ENCODE assay signal across 35 mouse cellular contexts in the genomic region with DNA sequence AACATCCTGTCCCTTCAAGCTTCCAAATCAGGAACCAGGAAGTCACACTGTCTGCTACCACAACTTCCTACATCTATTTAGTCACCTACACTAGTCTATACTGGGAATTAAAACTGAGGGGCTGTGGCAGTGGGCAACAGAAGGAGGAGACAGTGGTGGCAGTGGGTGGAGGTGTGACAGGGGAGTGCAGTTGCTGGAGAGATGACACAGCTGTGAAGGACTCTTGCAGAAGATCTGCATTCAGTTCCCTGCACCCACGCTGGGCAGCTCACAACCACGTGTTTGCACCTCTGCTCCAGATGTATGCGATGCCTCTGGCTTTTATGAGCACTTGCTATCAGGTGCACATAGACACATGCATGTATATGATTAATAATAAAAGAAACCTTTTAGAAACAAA. TPM values are rescaled to one million over a fixed set of nuclear protein-coding genes. Genes with fewer than 3 reads are reported as not detected.
DNase-seq lines count a peak whose midpoint lies in the region; ATAC-seq lines count a peak whose summit lies in the region.
"Had no signal": no experiment of that assay in that cellular context is flagged by ENCODE, and none has a peak within 500 bp of the region (broad histone marks: within the 10 kb centered on the region; RNA-seq: fewer than 3 reads in every experiment).

No protein-coding gene starts in this region.

- H3K27ac ChIP-seq in kidney, embryonic 14.5 days (ENCODE audit: low read depth, low read length), result no peak overlapping the region
- H3K27ac ChIP-seq: embryonic facial prominence, embryonic 12.5 days; embryonic facial prominence, embryonic 15.5 days; gastrocnemius, adult 2 months; heart, adult 2 months; heart, embryonic 10.5 days; heart, embryonic 13.5 days; hindbrain, embryonic 14.5 days; hindbrain, postnatal 0 days had no signal

- H3K27me3 ChIP-seq in megakaryocyte, embryonic 14.5 days (replicated peaks), result peaks cover 23% of the 10 kb centered on the region
- H3K27me3 ChIP-seq in kidney, embryonic 14.5 days (ENCODE audit: control insufficient read depth, insufficient read depth, low read length), result no peaks in the 10 kb centered on the region
- H3K27me3 ChIP-seq: embryonic facial prominence, embryonic 12.5 days; embryonic facial prominence, embryonic 15.5 days had no signal

- H3K36me3 ChIP-seq in megakaryocyte, embryonic 14.5 days (replicated peaks; ENCODE audit: low read length), result no peaks in the 10 kb centered on the region
- no peaks in the 10 kb centered on the region for H3K36me3 ChIP-seq in kidney, embryonic 14.5 days (ENCODE audit: control insufficient read depth, insufficient read depth, low read length)
- H3K36me3 ChIP-seq: embryonic facial prominence, embryonic 12.5 days; embryonic facial prominence, embryonic 15.5 days; heart, embryonic 10.5 days; heart, embryonic 13.5 days had no signal

- WGBS in kidney, embryonic 14.5 days, result 96% methylated on average over 3 of the region's 3 CpGs

- H3K9ac ChIP-seq in kidney, embryonic 14.5 days (ENCODE audit: low read depth, low read length), result no peak overlapping the region
- H3K9ac ChIP-seq: embryonic facial prominence, embryonic 12.5 days; embryonic facial prominence, embryonic 15.5 days; forebrain, postnatal 0 days; heart, embryonic 13.5 days; hindbrain, embryonic 14.5 days had no signal

- 0 out of 2 replicates have a peak, but pooled peaks have one; percentile 24 for ATAC-seq in granulocyte monocyte progenitor cell, adult 5-6 weeks (replicated peaks; ENCODE audit: poor library complexity, severe bottlenecking)
- no peak for ATAC-seq in kidney, embryonic 14.5 days (ENCODE audit: low FRiP score, low TSS enrichment)
- ATAC-seq: CD4-positive, CD25-positive, alpha-beta regulatory T cell, adult 4 months; forebrain, embryonic 14.5 days; forebrain, postnatal 0 days; hindbrain, postnatal 0 days had no signal

- peaks cover 21% of the 10 kb centered on the region for H3K4me1 ChIP-seq in megakaryocyte, embryonic 14.5 days
- no peaks in the 10 kb centered on the region for H3K4me1 ChIP-seq in kidney, embryonic 14.5 days (ENCODE audit: control insufficient read depth, insufficient read depth, low read length)
- H3K4me1 ChIP-seq: embryonic facial prominence, embryonic 12.5 days; embryonic facial prominence, embryonic 15.5 days had no signal

- no peak overlapping the region for H3K4me2 ChIP-seq in kidney, embryonic 14.5 days (replicated peaks; ENCODE audit: low read depth, low read length)
- H3K4me2 ChIP-seq: embryonic facial prominence, embryonic 12.5 days; embryonic facial prominence, embryonic 15.5 days; heart, embryonic 13.5 days; hindbrain, embryonic 14.5 days had no signal

- H3K4me3 ChIP-seq in megakaryocyte, embryonic 14.5 days (replicated peaks), result peak overlapping the region; percentile 54
- H3K4me3 ChIP-seq in kidney, embryonic 14.5 days (ENCODE audit: low read length), result no peak overlapping the region
- H3K4me3 ChIP-seq: embryonic facial prominence, embryonic 12.5 days; embryonic facial prominence, embryonic 15.5 days; gastrocnemius, adult 2 months; heart, adult 2 months; heart, embryonic 10.5 days; heart, embryonic 13.5 days had no signal

- peak; percentile 12 to 21 for DNase-seq in right cerebral cortex, adult 2 months (ENCODE audit: low spot score in 2 of 2)
- no peak for DNase-seq in right cerebral cortex, postnatal 14 days
- no peak for DNase-seq in heart, adult 11 months
- DNase-seq in kidney, adult 18-20 months, result no peak
- DNase-seq: adrenal gland, adult 2 months; adrenal gland, postnatal 14 days; cerebellum, adult 18-20 months; cerebellum, adult 9-10 months; cerebellum, postnatal 25 days; forebrain, postnatal 0 days; gastrocnemius, adult 2 months; gastrocnemius, postnatal 14 days; heart, adult 2 months; heart, postnatal 14 days; heart, postnatal 4 days had no signal

- H3K9me3 ChIP-seq in megakaryocyte, embryonic 14.5 days, result no peaks in the 10 kb centered on the region
- H3K9me3 ChIP-seq in kidney, embryonic 14.5 days (ENCODE audit: control insufficient read depth, low read length), result no peaks in the 10 kb centered on the region
- H3K9me3 ChIP-seq: embryonic facial prominence, embryonic 12.5 days; embryonic facial prominence, embryonic 15.5 days; heart, embryonic 10.5 days; heart, embryonic 13.5 days had no signal

RNA-seq across cellular contexts. Expression of a gene that starts 4.9 kb away (rescaled TPM):
- total RNA-seq in granulocyte monocyte progenitor cell, adult 5-6 weeks (2014; fragmentation: Nextera tagmentation), result 2.1 TPM in 1 of 2 replicates, not detected in the other
- 15.2 and 26.9 TPM in 2 replicates for total RNA-seq in granulocyte monocyte progenitor cell, adult 5-6 weeks (2017)
- polyA plus RNA-seq in megakaryocyte, embryonic 14.5 days (2012; ENCODE audit: insufficient read depth, low replicate concordance), result 1.7 TPM in 1 of 2 replicates, not detected in the other
- 1.8 TPM in 1 of 2 replicates, not detected in the other for polyA plus RNA-seq in kidney, embryonic 14.5 days (2014; fragmentation: Nextera tagmentation; extraction: Ambion mirVana)
- total RNA-seq: adrenal gland, postnatal 14 days; forebrain, postnatal 0 days; gastrocnemius, adult 2 months; gastrocnemius, postnatal 14 days; heart, adult 2 months; heart, postnatal 14 days; heart, postnatal 4 days; hindbrain, postnatal 0 days; MEL had no signal
- polyA plus RNA-seq: C2C12; forebrain, embryonic 11.5 days; heart, embryonic 10.5 days had no signal

RNA-seq across cellular contexts. Expression of a gene that starts 8.4 kb away (rescaled TPM):
- 5.5 and 6.5 TPM in 2 replicates for total RNA-seq in granulocyte monocyte progenitor cell, adult 5-6 weeks (2014; fragmentation: Nextera tagmentation)
- 78.6 and 86.4 TPM in 2 replicates for total RNA-seq in granulocyte monocyte progenitor cell, adult 5-6 weeks (2017)
- polyA plus RNA-seq in megakaryocyte, embryonic 14.5 days (2012; ENCODE audit: insufficient read depth, low replicate concordance), result 7.9 TPM in 1 of 2 replicates, not detected in the other
- polyA plus RNA-seq in kidney, embryonic 14.5 days (2014; fragmentation: Nextera tagmentation; extraction: Ambion mirVana), result 0.49 and 0.97 TPM in 2 replicates
- total RNA-seq: adrenal gland, postnatal 14 days; gastrocnemius, adult 2 months; gastrocnemius, postnatal 14 days; gastrocnemius, postnatal 4 days; heart, adult 2 months; heart, postnatal 14 days; MEL had no signal
- polyA plus RNA-seq: C2C12; CD4-positive, CD25-positive, alpha-beta regulatory T cell, adult 4 months had no signal

RNA-seq across cellular contexts. Expression of a gene that starts 12.1 kb away (rescaled TPM):
- total RNA-seq in granulocyte monocyte progenitor cell, adult 5-6 weeks (2014; fragmentation: Nextera tagmentation), result not detected in 2 replicates
- not detected in 2 replicates for total RNA-seq in granulocyte monocyte progenitor cell, adult 5-6 weeks (2017)
- not detected in 2 replicates for polyA plus RNA-seq in megakaryocyte, embryonic 14.5 days (2012; ENCODE audit: insufficient read depth, low replicate concordance)
- not detected in 2 replicates for polyA plus RNA-seq in kidney, embryonic 14.5 days (2014; fragmentation: Nextera tagmentation; extraction: Ambion mirVana)
- total RNA-seq: adrenal gland, adult 2 months; adrenal gland, postnatal 14 days; adrenal gland, postnatal 4 days; forebrain, postnatal 0 days; gastrocnemius, adult 2 months; gastrocnemius, postnatal 14 days; gastrocnemius, postnatal 4 days; heart, adult 2 months; heart, postnatal 14 days; heart, postnatal 4 days; hindbrain, postnatal 0 days; MEL had no signal
- polyA plus RNA-seq: adrenal gland, adult 2 months; C2C12; CD4-positive, CD25-positive, alpha-beta regulatory T cell, adult 4 months; embryonic facial prominence, embryonic 12.5 days; embryonic facial prominence, embryonic 15.5 days; forebrain, embryonic 11.5 days; forebrain, embryonic 14.5 days; forebrain, postnatal 0 days; frontal cortex, adult 2 months; heart, adult 2 months; heart, embryonic 10.5 days; heart, embryonic 13.5 days; heart, embryonic 16.5 days; hindbrain, embryonic 11.5 days; hindbrain, embryonic 14.5 days; hindbrain, postnatal 0 days had no signal

RNA-seq across cellular contexts. Expression of a gene that starts 46.3 kb away (rescaled TPM):
- total RNA-seq in granulocyte monocyte progenitor cell, adult 5-6 weeks (2014; fragmentation: Nextera tagmentation), result 8.9 TPM in 1 of 2 replicates, not detected in the other
- total RNA-seq in granulocyte monocyte progenitor cell, adult 5-6 weeks (2017), result 1.2 TPM in 1 of 2 replicates, not detected in the other
- not detected in 2 replicates for polyA plus RNA-seq in megakaryocyte, embryonic 14.5 days (2012; ENCODE audit: insufficient read depth, low replicate concordance)
- polyA plus RNA-seq in kidney, embryonic 14.5 days (2014; fragmentation: Nextera tagmentation; extraction: Ambion mirVana), result 1.2 and 1.5 TPM in 2 replicates
- total RNA-seq: forebrain, postnatal 0 days; heart, postnatal 4 days; hindbrain, postnatal 0 days; MEL had no signal
- polyA plus RNA-seq: C2C12; CD4-positive, CD25-positive, alpha-beta regulatory T cell, adult 4 months; embryonic facial prominence, embryonic 12.5 days; forebrain, embryonic 14.5 days; forebrain, postnatal 0 days; heart, embryonic 10.5 days had no signal

RNA-seq across cellular contexts. Expression of a gene that starts 51.3 kb away (rescaled TPM):
- not detected in 2 replicates for total RNA-seq in granulocyte monocyte progenitor cell, adult 5-6 weeks (2014; fragmentation: Nextera tagmentation)
- not detected in 2 replicates for total RNA-seq in granulocyte monocyte progenitor cell, adult 5-6 weeks (2017)
- polyA plus RNA-seq in megakaryocyte, embryonic 14.5 days (2012; ENCODE audit: insufficient read depth, low replicate concordance), result not detected in 2 replicates
- not detected in 2 replicates for polyA plus RNA-seq in kidney, embryonic 14.5 days (2014; fragmentation: Nextera tagmentation; extraction: Ambion mirVana)
- total RNA-seq: adrenal gland, adult 2 months; adrenal gland, postnatal 14 days; adrenal gland, postnatal 4 days; common myeloid progenitor, adult 5-6 weeks; forebrain, postnatal 0 days; gastrocnemius, adult 2 months; gastrocnemius, postnatal 14 days; gastrocnemius, postnatal 4 days; heart, adult 2 months; heart, postnatal 14 days; MEL had no signal
- polyA plus RNA-seq: adrenal gland, adult 2 months; C2C12; CD4-positive, CD25-positive, alpha-beta regulatory T cell, adult 4 months; embryonic facial prominence, embryonic 12.5 days; forebrain, embryonic 11.5 days; forebrain, embryonic 14.5 days; heart, adult 2 months; heart, embryonic 10.5 days; hindbrain, embryonic 11.5 days; hindbrain, embryonic 14.5 days; hindbrain, postnatal 0 days had no signal

Comparison
In these comparisons a context has a peak if more than half of its experiments do, and no peak if none do; other contexts are left out.
1. DNase-seq: peak in right cerebral cortex, adult 2 months (2 of 2); none in right cerebral cortex, postnatal 14 days (single experiment), heart, adult 11 months (single experiment) and kidney, adult 18-20 months (single experiment).